9 mouse cellular contexts compared by ENCODE assay signal in genomic region chr8:117451072-117451471, GRCm38 (mm10). TPM values are rescaled to one million over a fixed set of nuclear protein-coding genes. Genes with fewer than 3 reads are reported as not detected.
DNase-seq lines count a peak whose midpoint lies in the region.
"Had no signal": no experiment of that assay in that cellular context is flagged by ENCODE, and none has a peak within 500 bp of the region (broad histone marks: within the 10 kb centered on the region; RNA-seq: fewer than 3 reads in every experiment).

No protein-coding gene starts in this region.

- DNase-seq in left cerebral cortex, adult 18-20 months (ENCODE audit: low spot score in 2 of 2), result peak; percentile 36 to 57
- no peak for DNase-seq in left cerebral cortex, postnatal 4 days
- DNase-seq in frontal cortex, postnatal 10 days (ENCODE audit: low spot score in 2 of 2), result peak; percentile 35 to 64
- DNase-seq in layer of hippocampus, postnatal 36 days, result peak; percentile 55 to 64
- peak; percentile 55 to 61 for DNase-seq in right cerebral cortex, postnatal 36 days (ENCODE audit: low spot score in 2 of 2)
- no peak for DNase-seq in yolk sac, embryonic 10.5 days (ENCODE audit: low spot score)
- no peak for DNase-seq in heart, adult 9 months (ENCODE audit: low spot score in 2 of 2)
- no peak for DNase-seq in ovary, postnatal 14 days (ENCODE audit: low spot score)
- DNase-seq: kidney, postnatal 14 days had no signal

- intact Hi-C loops in left cerebral cortex, postnatal 4 days (cut with DNase I), result no loop called here

RNA-seq across cellular contexts. Expression of gene Plcg2, which starts 47.0 kb away (rescaled TPM):
- 1 to 10 TPM; 2.6 to 2.7 TPM for total RNA-seq in left cerebral cortex, adult 18-20 months (2021)
- 1 to 10 TPM; 1.4 to 1.5 TPM for total RNA-seq in left cerebral cortex, postnatal 4 days (2021)
- 1 to 10 TPM; 2.6 to 3.3 TPM for total RNA-seq in layer of hippocampus, postnatal 36 days (2021)

Comparison
In these comparisons a context has a peak if more than half of its experiments do, and no peak if none do; other contexts are left out.
1. DNase-seq: peak in left cerebral cortex, adult 18-20 months (2 of 2), frontal cortex, postnatal 10 days (2 of 2), layer of hippocampus, postnatal 36 days (2 of 2) and right cerebral cortex, postnatal 36 days (2 of 2); none in left cerebral cortex, postnatal 4 days (single experiment), yolk sac, embryonic 10.5 days (single experiment), heart, adult 9 months (0 of 2) and ovary, postnatal 14 days (single experiment).